Mouse (Mus musculus) erythroblast, embryonic 14.5 days (primary cell): ENCODE measurements around the gene Ccnf.

Source experiments
- GATA1 ChIP-seq: IDR thresholded peaks from 2 replicates; pipeline ENCODE4 v1.6.1; 2012; ENCODE audit warnings: low read length, inconsistent platforms, mixed read lengths
- TAL1 ChIP-seq: IDR thresholded peaks from 3 replicates; pipeline ENCODE4 v1.6.1; 2012; ENCODE audit warnings: low read length, inconsistent platforms, mixed read lengths

DNA sequence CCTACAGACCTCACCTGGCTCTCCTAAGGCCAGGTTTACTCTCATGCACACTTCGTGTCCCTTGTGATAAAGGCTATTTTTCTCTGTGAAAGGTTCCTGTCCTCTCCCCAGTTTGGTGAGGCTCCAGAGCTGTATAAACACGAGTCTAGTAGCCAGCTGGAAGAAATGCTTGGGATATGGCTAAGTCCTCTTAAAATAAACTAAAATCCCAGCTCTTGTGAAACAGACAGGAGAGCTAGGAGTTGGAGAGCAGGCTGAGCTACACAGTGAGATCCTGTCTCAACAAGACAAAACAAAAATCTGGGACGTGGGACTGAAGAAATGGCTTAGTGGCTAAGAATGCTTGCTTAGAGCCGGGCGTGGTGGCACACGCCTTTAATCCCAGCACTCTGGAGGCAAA is 38.1 kb downstream of the Ccnf start:
- TF ChIP-seq GATA1 (no peak), TAL1 (no peak)
